Mouse (Mus musculus): ENCODE measurements around the gene Spdl1. TPM values are rescaled to one million over a fixed set of nuclear protein-coding genes. Genes with fewer than 3 reads are reported as not detected.

Spdl1 gene
- under 1 TPM; 0.73 to 0.86 TPM for total RNA-seq (2021)
- 0.08 TPM in 2 replicates for polyA plus RNA-seq (2012; rRNA removed)
- long read RNA-seq: 0 reads

- DNase-seq: peak; percentile 95
Measured at GRCm38 (mm10) chr11:34833318-34834086, at the start of gene Spdl1. Gene Spdl1 (minus strand): TSS chr11:34833641.

GRCm38 (mm10) chr11:34881528-34881927 is 48.1 kb upstream of the Spdl1 start:
- DNase-seq: peak; percentile 17

GRCm38 (mm10) chr11:34879678-34880077 is 46.2 kb upstream of the Spdl1 start:
- DNase-seq: no peak

- DNase-seq: no peak
Measured at GRCm38 (mm10) chr11:34873861-34874260, 40.4 kb upstream of the Spdl1 start.

GRCm38 (mm10) chr11:34872432-34872831 is 39.0 kb upstream of the Spdl1 start:
- no peak for DNase-seq

- DNase-seq: no peak
Measured at GRCm38 (mm10) chr11:34871991-34872390, 38.5 kb upstream of the Spdl1 start.

- no peak for DNase-seq
Measured at GRCm38 (mm10) chr11:34871456-34871855, 38.0 kb upstream of the Spdl1 start.

GRCm38 (mm10) chr11:34868626-34869025 is 35.2 kb upstream of the Spdl1 start:
- no peak for DNase-seq

GRCm38 (mm10) chr11:34865741-34866270 is 32.4 kb upstream of the Spdl1 start:
- no peak for DNase-seq

GRCm38 (mm10) chr11:34865181-34865580 is 31.7 kb upstream of the Spdl1 start:
- peak; percentile 33 for DNase-seq

GRCm38 (mm10) chr11:34856652-34857051 is 23.2 kb upstream of the Spdl1 start:
- no peak for DNase-seq

- no peak for DNase-seq
Measured at GRCm38 (mm10) chr11:34846268-34846652, 12.8 kb upstream of the Spdl1 start.

GRCm38 (mm10) chr11:34845567-34846267 is 12.3 kb upstream of the Spdl1 start:
- DNase-seq: peak; percentile 36

- DNase-seq: no peak
Measured at GRCm38 (mm10) chr11:34843517-34843916, 10.1 kb upstream of the Spdl1 start.

GRCm38 (mm10) chr11:34840283-34840682 is 6.8 kb upstream of the Spdl1 start:
- no peak for DNase-seq

- DNase-seq: no peak
Measured at GRCm38 (mm10) chr11:34839051-34839450, 5.6 kb upstream of the Spdl1 start.

GRCm38 (mm10) chr11:34836272-34836671 is 2.8 kb upstream of the Spdl1 start:
- DNase-seq: no peak

- DNase-seq: no peak
Measured at GRCm38 (mm10) chr11:34832678-34833077, 763 bp downstream of the Spdl1 start.

- no peak for DNase-seq
Measured at GRCm38 (mm10) chr11:34827803-34828202, 5.6 kb downstream of the Spdl1 start.

GRCm38 (mm10) chr11:34826940-34827339 is 6.5 kb downstream of the Spdl1 start:
- DNase-seq: no peak

GRCm38 (mm10) chr11:34824791-34825190 is 8.7 kb downstream of the Spdl1 start:
- no peak for DNase-seq

GRCm38 (mm10) chr11:34814767-34815166 is 18.7 kb downstream of the Spdl1 start:
- no peak for DNase-seq

GRCm38 (mm10) chr11:34814319-34814718 is 19.1 kb downstream of the Spdl1 start:
- no peak for DNase-seq

All from adrenal gland, adult 2 months (tissue).